Mouse (Mus musculus) brain, embryonic 14.5 days (tissue): ENCODE measurements around the gene Gapvd1.

Experiments used
- CTCF ChIP-seq: fragments of 200-500 bp; IDR thresholded peaks from 2 replicates; pipeline ENCODE4 v1.5.1; 2012; ENCODE audit warnings: inconsistent platforms, mild to moderate bottlenecking, moderate library complexity, borderline replicate concordance; ENCODE audit not compliant: insufficient read depth, insufficient read length; ENCODE audit errors: extremely low read depth
- POLR2A ChIP-seq: fragments of 200-500 bp; IDR thresholded peaks from 2 replicates; pipeline ENCODE4 v1.6.1; 2012; ENCODE audit warnings: mild to moderate bottlenecking, inconsistent platforms, borderline replicate concordance; ENCODE audit not compliant: poor library complexity, insufficient read depth, insufficient read length, severe bottlenecking; ENCODE audit errors: extremely low read depth

DNA sequence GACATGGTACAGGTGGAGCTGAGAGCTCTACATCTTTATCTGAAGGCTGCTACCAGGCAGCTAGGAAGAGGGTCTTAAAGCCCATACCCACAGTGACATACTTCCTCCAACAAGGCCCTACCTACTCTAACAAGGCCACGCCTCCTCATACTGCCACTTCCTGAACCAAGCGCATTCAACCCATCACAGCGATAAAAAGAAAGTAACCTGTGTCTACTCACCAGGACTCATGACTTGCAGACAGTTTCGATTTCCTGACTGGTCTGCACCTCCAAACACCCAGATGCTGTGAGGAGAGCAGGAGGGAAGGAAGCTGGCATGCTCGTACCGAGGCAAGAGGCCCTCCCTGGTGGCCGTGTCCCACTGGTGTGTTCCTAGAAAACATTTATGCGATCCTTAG is 35.2 kb upstream of the Gapvd1 start:
- TF ChIP-seq POLR2A (no peak), CTCF (no peak)
